Mouse (Mus musculus): ENCODE data around the gene Ldlrad3. TPM values are rescaled to one million over a fixed set of nuclear protein-coding genes. Genes with fewer than 3 reads are reported as not detected.

Ldlrad3 gene
- total RNA-seq, 2 experiments from 2014 or later: 9.6 to 10.6 TPM

DNA sequence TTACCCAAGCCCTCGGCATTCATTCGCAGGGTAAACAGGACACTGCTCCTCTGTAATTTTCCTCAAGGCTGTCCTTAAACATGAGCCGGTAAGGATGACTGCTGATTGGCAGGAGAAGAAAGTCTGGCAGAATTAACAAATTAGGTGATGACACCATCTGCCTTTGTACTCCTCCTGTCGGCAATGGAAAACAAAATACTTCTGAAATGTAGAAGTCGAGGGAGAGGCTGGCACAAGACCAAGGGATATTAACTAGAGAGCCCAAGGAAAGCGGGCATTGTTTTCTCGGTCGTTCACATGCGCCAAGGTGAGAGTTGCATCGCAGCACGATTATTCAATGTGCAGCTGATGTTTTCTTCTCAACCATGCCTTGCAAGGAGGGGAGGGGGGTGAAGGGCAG, 91.4 kb downstream of the Ldlrad3 start:
- intact Hi-C loops (cut with DNase I): loop anchor here (5.0 kb wide), 2 partner anchors 308 to 358 kb away; partner anchors contain the start of gene Fjx1
- no peak for DNase-seq (ENCODE audit: low spot score in 2 of 2)

DNA sequence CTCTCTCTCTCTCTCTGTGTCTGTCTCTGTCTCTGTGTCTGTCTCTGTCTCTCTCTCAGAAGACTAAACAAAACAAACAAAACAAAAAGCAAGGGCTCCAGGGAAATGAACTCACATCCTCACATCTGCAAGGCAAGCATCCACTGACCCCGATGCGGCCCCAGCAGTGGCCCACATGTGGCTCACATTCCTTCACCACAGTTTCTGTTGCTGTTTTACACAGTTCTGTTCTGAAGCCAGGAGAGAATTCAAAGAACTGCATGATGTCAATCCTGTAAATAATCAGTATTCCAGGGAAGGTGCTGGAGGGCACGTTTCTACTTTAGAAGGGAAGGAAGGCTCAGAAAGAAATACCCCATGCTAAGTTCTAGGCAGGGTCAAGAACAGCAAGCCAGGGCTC, 91.9 kb downstream of the Ldlrad3 start:
- no peak for DNase-seq (ENCODE audit: low spot score in 2 of 2)
- intact Hi-C loops (cut with DNase I): loop anchor here (5.0 kb wide), 2 partner anchors 308 to 358 kb away; partner anchors contain the start of gene Fjx1

DNA sequence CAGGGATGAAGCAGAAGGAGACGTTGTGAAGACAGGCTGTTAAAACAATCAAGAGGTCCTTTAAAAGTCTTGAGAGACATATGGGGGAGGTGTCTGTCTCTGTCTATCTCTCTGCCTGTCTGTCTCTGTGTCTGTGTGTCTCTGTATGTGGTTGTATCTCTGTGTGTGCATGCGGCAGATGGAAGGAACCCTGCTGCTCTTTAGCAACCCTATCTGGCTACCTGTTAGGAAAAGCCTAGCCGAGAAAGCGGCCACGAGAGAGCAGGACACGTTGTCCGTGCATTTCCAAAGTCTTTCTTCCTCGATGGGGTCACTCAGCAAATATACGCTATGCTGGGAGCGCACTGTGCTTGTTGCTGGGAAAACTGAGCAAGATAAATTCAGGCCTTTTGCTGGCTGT, 93.6 kb downstream of the Ldlrad3 start:
- DNase-seq (ENCODE audit: low spot score in 2 of 2): no peak
- intact Hi-C loops (cut with DNase I): loop anchor here (5.0 kb wide), 2 partner anchors 310 to 360 kb away; partner anchors contain the start of gene Fjx1

GRCm38 (mm10) chr2:102091516-102092350, 94.5 kb downstream of the Ldlrad3 start:
- intact Hi-C loops (cut with DNase I): loop anchor here (5.0 kb wide), 2 partner anchors 311 to 361 kb away; partner anchors contain the start of gene Fjx1
- DNase-seq (ENCODE audit: low spot score in 2 of 2): peak; percentile 86 to 87

- intact Hi-C loops (cut with DNase I): no loop called here
- DNase-seq (ENCODE audit: low spot score in 2 of 2): no peak
These were observed 98.4 kb downstream of the Ldlrad3 start for GRCm38 (mm10) chr2:102087787-102088186.

- DNase-seq (ENCODE audit: low spot score in 2 of 2): no peak
- intact Hi-C loops (cut with DNase I): no loop called here
These were observed 99.6 kb downstream of the Ldlrad3 start for GRCm38 (mm10) chr2:102086583-102086982.

DNA sequence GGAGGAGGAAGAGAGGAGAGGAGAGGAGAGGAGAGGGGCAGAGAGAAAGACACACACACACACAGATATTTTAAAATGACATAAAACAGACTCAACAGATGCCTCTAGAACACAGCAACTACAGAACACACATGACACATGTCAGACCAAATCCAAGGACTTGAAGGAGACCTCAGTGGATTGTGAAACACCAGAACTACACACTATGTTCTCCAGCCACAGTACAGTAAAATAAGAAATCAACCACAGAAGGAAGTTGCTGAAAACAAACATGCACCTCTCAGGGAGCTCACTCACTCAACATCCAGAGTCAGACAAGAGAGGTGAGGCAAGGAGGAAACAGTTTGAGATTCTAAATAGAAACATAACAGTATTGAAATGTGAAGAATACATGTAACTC, 103.4 kb downstream of the Ldlrad3 start:
- intact Hi-C loops (cut with DNase I): no loop called here
- no peak for DNase-seq (ENCODE audit: low spot score in 2 of 2)

GRCm38 (mm10) chr2:102077554-102077953, 108.6 kb downstream of the Ldlrad3 start:
- intact Hi-C loops (cut with DNase I): no loop called here
- peak; percentile 81 for DNase-seq (ENCODE audit: low spot score in 2 of 2)

GRCm38 (mm10) chr2:102076237-102076636, 109.9 kb downstream of the Ldlrad3 start:
- DNase-seq (ENCODE audit: low spot score in 2 of 2): no peak
- intact Hi-C loops (cut with DNase I): no loop called here

GRCm38 (mm10) chr2:102073266-102074037, 112.7 kb downstream of the Ldlrad3 start:
- intact Hi-C loops (cut with DNase I): no loop called here
- DNase-seq (ENCODE audit: low spot score in 2 of 2): no peak

GRCm38 (mm10) chr2:102072859-102073258, 113.3 kb downstream of the Ldlrad3 start:
- intact Hi-C loops (cut with DNase I): no loop called here
- DNase-seq (ENCODE audit: low spot score in 2 of 2): no peak

DNA sequence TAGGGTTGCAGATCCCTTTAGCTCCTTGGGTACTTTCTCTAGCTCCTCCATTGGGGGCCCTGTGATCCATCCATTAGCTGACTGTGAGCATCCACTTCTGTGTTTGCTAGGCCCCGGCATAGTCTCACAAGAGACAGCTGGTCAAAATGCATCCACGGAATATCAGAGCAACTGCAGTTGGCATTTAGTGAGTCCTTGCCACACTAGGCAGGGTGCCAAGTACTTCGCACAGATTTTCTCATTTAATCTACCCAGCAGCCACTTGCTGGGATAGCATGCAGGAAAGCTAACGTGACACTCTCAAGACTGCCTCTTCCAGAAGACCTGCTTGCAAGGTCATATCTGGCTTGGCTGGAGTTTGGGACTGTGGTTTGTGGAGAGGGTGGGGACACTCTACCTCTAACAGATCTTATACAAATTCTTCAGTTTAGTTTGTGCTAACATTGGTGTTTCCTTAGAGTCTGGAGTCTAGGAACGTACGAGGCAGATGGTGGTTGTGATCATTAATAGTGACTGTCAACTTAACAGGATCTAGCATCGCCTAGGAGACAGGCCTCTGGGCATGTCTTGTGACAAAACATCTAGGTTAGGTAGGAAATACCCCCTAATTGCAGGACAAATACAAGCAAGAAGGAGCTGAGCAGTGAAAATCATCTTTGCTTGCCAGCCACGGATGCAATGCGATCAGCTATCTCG, 115.0 kb downstream of the Ldlrad3 start:
- intact Hi-C loops (cut with DNase I): no loop called here
- peak; percentile 58 to 71 for DNase-seq (ENCODE audit: low spot score in 2 of 2)

GRCm38 (mm10) chr2:102064826-102065441, 121.3 kb downstream of the Ldlrad3 start:
- DNase-seq (ENCODE audit: low spot score in 2 of 2): no peak
- intact Hi-C loops (cut with DNase I): no loop called here

GRCm38 (mm10) chr2:102063906-102064505, 122.2 kb downstream of the Ldlrad3 start:
- intact Hi-C loops (cut with DNase I): no loop called here
- DNase-seq (ENCODE audit: low spot score in 2 of 2): no peak

DNA sequence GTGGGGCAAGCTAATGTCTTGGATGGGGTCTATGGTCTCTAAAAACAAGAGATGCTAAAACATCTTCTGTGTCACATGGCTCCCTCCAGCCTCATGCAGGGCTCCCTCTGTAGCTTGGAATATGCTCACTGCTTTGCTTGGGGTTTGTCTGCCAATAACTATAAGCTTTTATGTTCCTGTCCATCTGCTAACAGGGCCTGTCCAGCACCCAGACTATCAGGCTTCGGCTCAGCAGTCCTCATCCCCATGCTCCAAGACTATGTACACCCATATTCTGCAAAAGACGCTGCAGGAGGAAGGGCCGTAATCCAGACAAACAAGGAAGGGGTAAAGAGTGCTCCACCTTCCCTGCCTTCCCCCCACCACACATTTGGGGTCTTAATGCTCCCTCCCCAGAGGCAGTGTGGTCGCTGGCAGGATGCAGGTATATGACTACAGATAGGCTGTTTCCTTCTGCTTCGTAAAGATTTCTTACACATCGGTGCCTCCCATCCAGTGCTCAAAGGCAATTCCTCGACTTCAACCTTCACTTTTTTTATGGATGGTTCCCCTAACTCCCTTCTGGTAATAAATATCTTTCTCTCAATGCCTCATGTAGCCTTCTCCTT, 123.2 kb downstream of the Ldlrad3 start:
- intact Hi-C loops (cut with DNase I): no loop called here
- no peak for DNase-seq (ENCODE audit: low spot score in 2 of 2)

DNA sequence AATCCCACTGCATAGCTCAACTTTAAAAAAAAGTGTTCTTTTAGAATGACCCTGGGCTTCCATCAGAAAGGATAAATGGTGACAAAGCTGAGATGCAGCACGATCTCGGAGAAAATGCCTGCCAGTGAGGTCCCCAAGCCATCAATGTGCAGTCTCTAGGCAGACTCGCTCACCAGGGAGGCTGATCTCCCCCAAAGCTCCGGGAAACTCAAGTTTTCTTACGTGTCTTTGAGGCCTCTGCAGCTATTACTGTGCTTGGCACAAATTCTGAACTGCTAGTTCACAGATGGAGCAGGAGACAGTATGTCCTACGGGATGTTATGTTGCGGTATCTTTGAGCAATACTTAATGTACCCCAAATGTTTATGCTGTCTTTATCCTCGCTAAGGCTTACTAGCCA, 124.3 kb downstream of the Ldlrad3 start:
- intact Hi-C loops (cut with DNase I): no loop called here
- no peak for DNase-seq (ENCODE audit: low spot score in 2 of 2)

DNA sequence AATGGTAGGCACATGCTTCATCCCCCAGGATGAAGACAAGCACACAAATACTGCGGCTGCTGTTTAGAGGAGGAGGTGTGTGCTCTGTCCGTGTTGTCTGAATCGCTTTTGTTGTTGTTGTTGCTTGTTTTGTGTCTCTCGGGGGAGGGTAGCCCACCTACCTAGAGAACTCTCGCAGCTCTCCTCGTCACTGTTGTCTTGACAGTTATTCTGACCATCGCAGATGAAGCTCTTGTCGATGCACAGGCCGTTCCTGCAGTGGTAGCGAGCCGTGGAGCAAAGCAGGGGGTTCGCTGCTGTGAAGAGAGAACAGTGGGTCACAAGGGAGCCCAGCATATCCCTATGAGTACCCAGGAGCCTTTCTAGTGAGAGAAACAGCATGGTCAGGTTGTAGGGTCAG, 128.4 kb downstream of the Ldlrad3 start:
- intact Hi-C loops (cut with DNase I): no loop called here
- no peak for DNase-seq (ENCODE audit: low spot score in 2 of 2)

- intact Hi-C loops (cut with DNase I): no loop called here
- peak; percentile 52 to 72 for DNase-seq (ENCODE audit: low spot score in 2 of 2)
These were observed 129.0 kb downstream of the Ldlrad3 start for GRCm38 (mm10) chr2:102057029-102057685.

All from left cerebral cortex, postnatal 14 days (tissue).